Mouse (Mus musculus): Measurements from ENCODE around the gene Foxp4. TPM values are rescaled to one million over a fixed set of nuclear protein-coding genes. Genes with fewer than 3 reads are reported as not detected.
A peak's percentile ranks its signal among the peaks of the same experiment; 100 is the strongest.

The Foxp4 gene
- polyA plus RNA-seq, 2 experiments: 38.6 to 104 TPM

DNA sequence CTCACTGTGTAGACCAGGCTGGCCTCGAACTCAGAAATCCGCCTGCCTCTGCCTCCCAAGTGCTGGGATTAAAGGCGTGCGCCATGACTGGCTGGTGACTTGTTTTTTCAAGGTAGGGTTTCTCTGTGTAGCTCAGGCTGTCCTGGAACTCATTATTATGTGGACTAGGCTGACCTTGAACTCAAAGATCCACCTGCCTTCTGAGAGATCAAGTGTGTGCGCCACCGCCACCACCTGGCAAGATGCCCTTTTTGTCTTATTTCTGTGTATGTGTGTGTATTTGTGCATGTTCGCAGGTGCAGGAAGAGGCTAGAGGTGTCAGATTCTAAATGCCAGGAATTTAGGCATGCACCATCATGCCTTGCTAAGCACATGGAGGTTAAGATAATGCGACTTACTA lies 32.0 kb upstream of the Foxp4 start:
- H3K4me1 ChIP-seq (ENCODE audit: control insufficient read depth, insufficient read depth, low read length): peaks cover 12% of the 10 kb centered on the region
- 94% methylated on average over 8 of the region's 8 CpGs for WGBS
- no peaks in the 10 kb centered on the region for H3K36me3 ChIP-seq (ENCODE audit: control insufficient read depth, insufficient read depth, low read length)
- no peak overlapping the region for H3K4me3 ChIP-seq (replicated peaks; ENCODE audit: low read length)
- no peak overlapping the region for H3K4me2 ChIP-seq (replicated peaks; ENCODE audit: low read depth, low read length, severe bottlenecking)
- H3K9me3 ChIP-seq (ENCODE audit: control insufficient read depth, low read length): no peaks in the 10 kb centered on the region
- ATAC-seq (ENCODE audit: low FRiP score, low read depth) (no peak), DNase-seq (ENCODE audit: low spot score) (no peak)
- H3K27me3 ChIP-seq (ENCODE audit: control insufficient read depth, insufficient read depth, low read length): no peaks in the 10 kb centered on the region
- H3K9ac ChIP-seq (ENCODE audit: low read depth, low read length, severe bottlenecking): no peak overlapping the region
- no peak for TF ChIP-seq POLR2A (IDR thresholded peaks at IDR 0.05; ENCODE audit: borderline replicate concordance, extremely low read depth, insufficient read depth, insufficient read length)
- no peak overlapping the region for H3K27ac ChIP-seq (replicated peaks; ENCODE audit: low read depth, low read length)

DNA sequence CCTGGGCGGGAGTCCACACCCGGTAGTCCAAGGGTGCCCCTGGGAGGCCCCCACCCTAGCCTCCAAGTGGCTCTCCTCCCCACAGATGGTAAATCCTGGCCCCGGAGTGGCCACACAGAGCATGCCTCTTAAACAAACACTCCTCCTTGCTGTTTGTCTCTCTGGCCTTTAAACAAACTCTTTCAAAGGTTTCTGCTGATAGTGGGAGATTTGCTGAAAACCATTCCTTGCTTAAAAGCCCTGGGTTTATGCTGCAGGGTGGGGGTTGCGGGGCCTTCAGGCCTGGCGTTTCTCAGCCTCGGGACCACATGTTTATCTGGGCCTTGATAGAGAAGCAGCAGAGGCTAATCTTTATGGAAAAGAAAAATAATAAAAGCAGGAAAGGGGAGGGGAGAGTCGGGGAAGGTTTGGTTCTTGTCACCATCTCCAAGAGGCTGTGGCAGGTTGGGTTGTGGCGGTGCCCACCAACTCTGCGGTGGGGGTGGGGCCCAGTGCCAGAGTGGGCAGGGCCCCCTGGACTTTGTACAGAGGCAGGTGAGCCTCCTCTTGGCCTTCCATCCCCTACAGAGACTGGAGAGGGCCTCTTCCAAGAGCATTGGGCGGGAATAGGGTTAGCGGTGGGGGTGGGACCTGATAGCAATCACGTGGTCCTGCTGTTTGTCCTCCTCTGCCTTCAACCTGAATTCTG lies 30.8 kb upstream of the Foxp4 start:
- no peaks in the 10 kb centered on the region for H3K36me3 ChIP-seq (ENCODE audit: control insufficient read depth, insufficient read depth, low read length)
- no peak overlapping the region for H3K27ac ChIP-seq (replicated peaks; ENCODE audit: low read depth, low read length)
- no peaks in the 10 kb centered on the region for H3K9me3 ChIP-seq (ENCODE audit: control insufficient read depth, low read length)
- TF ChIP-seq POLR2A (IDR thresholded peaks at IDR 0.05; ENCODE audit: borderline replicate concordance, extremely low read depth, insufficient read depth, insufficient read length): no peak
- H3K4me3 ChIP-seq (replicated peaks; ENCODE audit: low read length): no peak overlapping the region
- H3K9ac ChIP-seq (ENCODE audit: low read depth, low read length, severe bottlenecking): no peak overlapping the region
- H3K4me1 ChIP-seq (ENCODE audit: control insufficient read depth, insufficient read depth, low read length): peaks cover 12% of the 10 kb centered on the region
- 43% methylated on average over 12 of the region's 12 CpGs for WGBS
- no peaks in the 10 kb centered on the region for H3K27me3 ChIP-seq (ENCODE audit: control insufficient read depth, insufficient read depth, low read length)
- DNase-seq (ENCODE audit: low spot score): no peak
- no peak overlapping the region for H3K4me2 ChIP-seq (replicated peaks; ENCODE audit: low read depth, low read length, severe bottlenecking)
- no peak for ATAC-seq (ENCODE audit: low FRiP score, low read depth)

DNA sequence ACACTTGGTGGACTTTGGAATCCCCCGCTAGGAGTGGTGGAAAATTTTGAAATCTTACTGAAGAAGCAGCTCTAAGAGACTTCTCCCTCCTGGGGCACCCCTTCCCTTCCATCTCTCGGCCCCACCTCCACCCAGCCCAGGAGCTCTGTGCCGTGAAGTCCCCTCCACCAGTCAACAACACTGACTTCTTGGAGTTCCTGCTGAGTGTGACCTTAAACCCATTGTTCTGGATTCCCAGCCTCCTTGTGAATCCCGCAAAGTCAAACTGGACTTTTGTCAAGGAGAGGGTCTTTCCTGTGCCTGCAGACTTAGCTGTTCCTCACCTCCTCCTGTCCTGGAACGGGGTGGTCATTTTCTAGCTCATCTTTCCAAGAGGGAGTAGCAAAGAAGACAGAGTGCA lies 28.8 kb upstream of the Foxp4 start:
- 55% methylated on average over 5 of the region's 5 CpGs for WGBS
- Histone ChIP-seq H3K4me1 (ENCODE audit: control insufficient read depth, insufficient read depth, low read length) (peaks cover 11% of the 10 kb centered on the region), H3K9me3 (ENCODE audit: control insufficient read depth, low read length) (no peaks in the 10 kb centered on the region), H3K9ac (ENCODE audit: low read depth, low read length, severe bottlenecking) (no peak overlapping the region), H3K27ac (replicated peaks; ENCODE audit: low read depth, low read length) (no peak overlapping the region), H3K27me3 (ENCODE audit: control insufficient read depth, insufficient read depth, low read length) (no peaks in the 10 kb centered on the region), H3K4me2 (replicated peaks; ENCODE audit: low read depth, low read length, severe bottlenecking) (no peak overlapping the region), H3K4me3 (replicated peaks; ENCODE audit: low read length) (no peak overlapping the region), H3K36me3 (ENCODE audit: control insufficient read depth, insufficient read depth, low read length) (no peaks in the 10 kb centered on the region)
- no peak for DNase-seq (ENCODE audit: low spot score)
- TF ChIP-seq POLR2A (IDR thresholded peaks at IDR 0.05; ENCODE audit: borderline replicate concordance, extremely low read depth, insufficient read depth, insufficient read length): no peak
- ATAC-seq (ENCODE audit: low FRiP score, low read depth): no peak

- peak overlapping the region; percentile 12; the same call in 1 of the 2 replicates for H3K9ac ChIP-seq (ENCODE audit: low read depth, low read length, severe bottlenecking)
- no peak overlapping the region for H3K4me2 ChIP-seq (replicated peaks; ENCODE audit: low read depth, low read length, severe bottlenecking)
- 18% methylated on average over 12 of the region's 12 CpGs for WGBS
- no peaks in the 10 kb centered on the region for H3K36me3 ChIP-seq (ENCODE audit: control insufficient read depth, insufficient read depth, low read length)
- ATAC-seq (ENCODE audit: low FRiP score, low read depth) (0 out of 2 replicates have a peak, but pooled peaks have one; percentile 23), DNase-seq (ENCODE audit: low spot score) (no peak)
- H3K27ac ChIP-seq (replicated peaks; ENCODE audit: low read depth, low read length): no peak overlapping the region
- H3K4me1 ChIP-seq (ENCODE audit: control insufficient read depth, insufficient read depth, low read length): peaks cover 8% of the 10 kb centered on the region
- TF ChIP-seq POLR2A (IDR thresholded peaks at IDR 0.05; ENCODE audit: borderline replicate concordance, extremely low read depth, insufficient read depth, insufficient read length): no peak
- H3K9me3 ChIP-seq (ENCODE audit: control insufficient read depth, low read length): no peaks in the 10 kb centered on the region
- H3K27me3 ChIP-seq (ENCODE audit: control insufficient read depth, insufficient read depth, low read length): no peaks in the 10 kb centered on the region
- no peak overlapping the region for H3K4me3 ChIP-seq (replicated peaks; ENCODE audit: low read length)
Measured at GRCm38 (mm10) chr17:47952368-47953081, 28.1 kb upstream of the Foxp4 start.

DNA sequence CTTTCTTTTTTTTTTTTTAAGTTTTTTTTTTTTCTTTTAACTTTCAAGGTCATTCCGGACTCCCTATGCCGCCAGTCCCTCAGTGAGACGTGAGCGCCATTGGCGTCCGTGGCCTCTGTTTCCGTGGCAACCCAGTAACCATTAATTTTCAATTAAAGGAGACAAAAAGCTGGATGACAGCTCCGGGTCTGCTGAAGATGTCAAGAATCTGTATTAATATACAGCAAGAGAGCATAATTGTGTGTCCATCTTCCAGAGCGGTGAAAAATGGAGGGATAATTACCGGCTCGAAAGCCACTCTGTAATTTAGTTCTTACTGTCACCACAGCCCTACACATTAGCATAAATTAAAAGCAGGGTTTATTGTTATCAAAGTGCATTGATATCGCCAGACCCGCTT lies 27.0 kb upstream of the Foxp4 start:
- H3K9me3 ChIP-seq (ENCODE audit: control insufficient read depth, low read length): no peaks in the 10 kb centered on the region
- H3K27ac ChIP-seq (replicated peaks; ENCODE audit: low read depth, low read length): no peak overlapping the region
- no peak overlapping the region for H3K4me2 ChIP-seq (replicated peaks; ENCODE audit: low read depth, low read length, severe bottlenecking)
- H3K4me3 ChIP-seq (replicated peaks; ENCODE audit: low read length): no peak overlapping the region
- no peak for TF ChIP-seq POLR2A (IDR thresholded peaks at IDR 0.05; ENCODE audit: borderline replicate concordance, extremely low read depth, insufficient read depth, insufficient read length)
- no peaks in the 10 kb centered on the region for H3K27me3 ChIP-seq (ENCODE audit: control insufficient read depth, insufficient read depth, low read length)
- WGBS: 73% methylated on average over 13 of the region's 13 CpGs
- ATAC-seq (ENCODE audit: low FRiP score, low read depth) (no peak), DNase-seq (ENCODE audit: low spot score) (no peak)
- peaks cover 15% of the 10 kb centered on the region for H3K4me1 ChIP-seq (ENCODE audit: control insufficient read depth, insufficient read depth, low read length)
- no peak overlapping the region for H3K9ac ChIP-seq (ENCODE audit: low read depth, low read length, severe bottlenecking)
- no peaks in the 10 kb centered on the region for H3K36me3 ChIP-seq (ENCODE audit: control insufficient read depth, insufficient read depth, low read length)
